8 mouse cellular contexts compared by ENCODE assay signal in genomic region chr5:41843419-41844146, GRCm38 (mm10). TPM values are rescaled to one million over a fixed set of nuclear protein-coding genes. Genes with fewer than 3 reads are reported as not detected.
DNase-seq lines count a peak whose midpoint lies in the region; ATAC-seq and TF ChIP-seq lines count a peak whose summit lies in the region.

No protein-coding gene starts in this region.

- peak overlapping the region; percentile 85 for H3K9ac ChIP-seq in hindbrain, embryonic 11.5 days (ENCODE audit: low read depth, low read length)
- peak overlapping the region; percentile 95 for H3K9ac ChIP-seq in midbrain, embryonic 11.5 days (ENCODE audit: low read length)

- peak overlapping the region; percentile 97 for H3K4me3 ChIP-seq in heart, embryonic 10.5 days
- peak overlapping the region; percentile 58 for H3K4me3 ChIP-seq in bone marrow macrophage, adult 2 months (ENCODE audit: insufficient read depth, low read length)
- peak overlapping the region; percentile 98 for H3K4me3 ChIP-seq in hindbrain, embryonic 11.5 days (ENCODE audit: low read depth, low read length)
- H3K4me3 ChIP-seq in midbrain, embryonic 11.5 days (ENCODE audit: low read depth, low read length) = peak overlapping the region; percentile 99

- TF ChIP-seq CTCF in bone marrow macrophage, adult 2 months (IDR thresholded peaks at IDR 0.05; ENCODE audit: low read depth, low read length) = no peak

- no peaks in the 10 kb centered on the region for H3K9me3 ChIP-seq in heart, embryonic 10.5 days
- no peaks in the 10 kb centered on the region for H3K9me3 ChIP-seq in hindbrain, embryonic 11.5 days (ENCODE audit: control insufficient read depth, low read length)
- H3K9me3 ChIP-seq in midbrain, embryonic 11.5 days (ENCODE audit: control insufficient read depth, low read length) = no peaks in the 10 kb centered on the region

- H3K27ac ChIP-seq in heart, embryonic 10.5 days = peak overlapping the region; percentile 91
- peak overlapping the region; percentile 16 for H3K27ac ChIP-seq in bone marrow macrophage, adult 2 months (ENCODE audit: insufficient read depth, low read depth, low read length)
- peak overlapping the region; percentile 25; the same call in 1 of the 2 replicates for H3K27ac ChIP-seq in hindbrain, embryonic 11.5 days (ENCODE audit: low read depth, low read length)
- H3K27ac ChIP-seq in midbrain, embryonic 11.5 days (ENCODE audit: low read depth, low read length) = no peak overlapping the region; the same call in 1 of the 2 replicates

- intact Hi-C loops in heart, postnatal 25 days (cut with DNase I) = loop anchor here (5.0 kb wide), 1 partner anchor 136 kb away; the partner anchor contains the start of gene Rab28

- H3K4me2 ChIP-seq in hindbrain, embryonic 11.5 days (replicated peaks; ENCODE audit: low read depth, low read length) = peak overlapping the region; percentile 75
- H3K4me2 ChIP-seq in midbrain, embryonic 11.5 days = peak overlapping the region; percentile 82

- WGBS in heart, embryonic 10.5 days = 1% methylated on average over 46 of the region's 46 CpGs
- under 1% methylated on average over 33 of the region's 46 CpGs for WGBS in hindbrain, embryonic 11.5 days
- WGBS in midbrain, embryonic 11.5 days = under 1% methylated on average over 36 of the region's 46 CpGs

- DNase-seq in heart, embryonic 10.5 days (ENCODE audit: low spot score) = no peak
- no peak for DNase-seq in heart, postnatal 25 days (ENCODE audit: low spot score)
- DNase-seq in 416B (ENCODE audit: low read depth) = peak; percentile 23
- DNase-seq in hindbrain, embryonic 11.5 days (ENCODE audit: low spot score) = peak; percentile 49
- DNase-seq in midbrain, embryonic 11.5 days (ENCODE audit: low spot score, missing footprints) = peak; percentile 92
- DNase-seq in layer of hippocampus, postnatal 25 days (ENCODE audit: extremely low spot score in 1 of 2, low spot score in 1 of 2) = no peak
- no peak for DNase-seq in layer of hippocampus, postnatal 14 days (ENCODE audit: low spot score in 2 of 2)

- TF ChIP-seq POLR2A in bone marrow macrophage, adult 2 months (IDR thresholded peaks at IDR 0.05; ENCODE audit: borderline replicate concordance, low read depth, low read length) = no peak

- 0 out of 2 replicates have a peak, but pooled peaks cover 3% of the 10 kb centered on the region for H3K36me3 ChIP-seq in heart, embryonic 10.5 days
- H3K36me3 ChIP-seq in hindbrain, embryonic 11.5 days (ENCODE audit: control insufficient read depth, insufficient read depth, low read length) = no peaks in the 10 kb centered on the region
- no peaks in the 10 kb centered on the region for H3K36me3 ChIP-seq in midbrain, embryonic 11.5 days (ENCODE audit: control insufficient read depth, insufficient read depth, low read length)

- peaks cover 18% of the 10 kb centered on the region for H3K4me1 ChIP-seq in heart, embryonic 10.5 days
- peaks cover 7% of the 10 kb centered on the region for H3K4me1 ChIP-seq in bone marrow macrophage, adult 2 months (ENCODE audit: control insufficient read depth, insufficient read depth, low read length)
- H3K4me1 ChIP-seq in hindbrain, embryonic 11.5 days (replicated peaks; ENCODE audit: control insufficient read depth, insufficient read depth, low read length) = 0 out of 2 replicates have a peak, but pooled peaks cover 5% of the 10 kb centered on the region
- H3K4me1 ChIP-seq in midbrain, embryonic 11.5 days (ENCODE audit: control insufficient read depth, insufficient read depth, low read length) = peaks cover 13% of the 10 kb centered on the region

- no peaks in the 10 kb centered on the region for H3K27me3 ChIP-seq in heart, embryonic 10.5 days (ENCODE audit: insufficient read depth, poor library complexity, severe bottlenecking)
- no peaks in the 10 kb centered on the region for H3K27me3 ChIP-seq in hindbrain, embryonic 11.5 days (ENCODE audit: control insufficient read depth, insufficient read depth, low read length)
- no peaks in the 10 kb centered on the region for H3K27me3 ChIP-seq in midbrain, embryonic 11.5 days (ENCODE audit: control insufficient read depth, insufficient read depth, low read length)

- ATAC-seq in hindbrain, embryonic 11.5 days (ENCODE audit: low FRiP score) = peak; percentile 1; the same call in 1 of the 2 replicates
- ATAC-seq in midbrain, embryonic 11.5 days (ENCODE audit: low FRiP score) = no peak; the same call in 1 of the 2 replicates

RNA-seq across cellular contexts. Expression of gene Bod1l, which starts 0.5 kb away (rescaled TPM):
- polyA plus RNA-seq in heart, embryonic 10.5 days (2016; fragmentation: Nextera tagmentation; extraction: Ambion mirVana) = 11.3 and 13.9 TPM in 2 replicates
- 10 to 100 TPM; 17.4 to 18.1 TPM for total RNA-seq in heart, postnatal 25 days (2021)
- 21.9 and 25.0 TPM in 2 replicates for polyA plus RNA-seq in bone marrow macrophage, adult 2 months (2012; ENCODE audit: insufficient read depth, insufficient read length, missing spikeins)
- 27.1 and 27.8 TPM in 2 replicates for polyA plus RNA-seq in hindbrain, embryonic 11.5 days (2014; fragmentation: Nextera tagmentation; extraction: Ambion mirVana)
- 24.5 and 24.6 TPM in 2 replicates for polyA plus RNA-seq in midbrain, embryonic 11.5 days (2014; fragmentation: Nextera tagmentation; extraction: Ambion mirVana)
- 10 to 100 TPM; 34.5 to 39.2 TPM for total RNA-seq in layer of hippocampus, postnatal 25 days (2021)
- 10 to 100 TPM; 36.2 to 37.9 TPM for total RNA-seq in layer of hippocampus, postnatal 14 days (2021)

Comparison
In these comparisons a context has a peak if more than half of its experiments do, and no peak if none do; other contexts are left out.
1. DNase-seq: peak in 416B (single experiment), hindbrain, embryonic 11.5 days (single experiment) and midbrain, embryonic 11.5 days (single experiment); none in heart, embryonic 10.5 days (single experiment), heart, postnatal 25 days (single experiment), layer of hippocampus, postnatal 25 days (0 of 2) and layer of hippocampus, postnatal 14 days (0 of 2).
2. Peak in every context shown above with its lines, with median percentiles within 50 percentile points of each other: H3K4me3 ChIP-seq.